Comparison of ENCODE assay signal across 14 mouse cellular contexts in the genomic region with DNA sequence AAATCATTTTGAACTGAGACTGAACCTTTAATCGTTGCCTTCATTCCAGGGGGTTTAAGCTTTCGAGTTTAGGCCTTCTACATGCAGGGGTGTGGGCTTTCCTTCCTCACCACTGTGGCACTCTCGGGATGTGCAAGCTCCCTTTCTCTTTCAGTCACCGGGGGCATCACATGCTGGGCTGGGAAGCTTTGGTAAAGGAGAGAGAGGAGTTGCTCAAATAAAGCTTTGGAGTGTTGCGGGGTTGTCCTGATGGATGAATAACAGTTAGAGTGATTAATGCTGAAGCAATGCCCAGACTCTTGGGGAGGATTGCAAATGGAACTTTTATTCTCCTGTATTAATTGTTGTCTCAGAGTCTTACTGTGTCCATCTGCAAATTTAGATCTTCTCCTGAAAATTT. TPM values are rescaled to one million over a fixed set of nuclear protein-coding genes. Genes with fewer than 3 reads are reported as not detected.
DNase-seq lines count a peak whose midpoint lies in the region.
"Had no signal": no experiment of that assay in that cellular context is flagged by ENCODE, and none has a peak within 500 bp of the region (broad histone marks: within the 10 kb centered on the region; RNA-seq: fewer than 3 reads in every experiment).

No protein-coding gene starts in this region.

- DNase-seq in adrenal gland, adult 2 months, result peak; percentile 19
- no peak for DNase-seq in adrenal gland, postnatal 25 days
- DNase-seq in 3T3-L1 (ENCODE audit: low read depth, low spot score) (peak; percentile 62), NIH3T3 (ENCODE audit: low read depth) (peak; percentile 70)
- DNase-seq in ovary, postnatal 36 days (ENCODE audit: low spot score), result no peak
- DNase-seq: adrenal gland, adult 8-10 months; cerebellum, adult 11 months; cerebellum, adult 18-20 months; cerebellum, adult 8-10 months; cerebellum, adult 9-11 months; cerebellum, postnatal 14 days; cerebellum, postnatal 36 days; embryo, embryonic 11 days had no signal

RNA-seq across cellular contexts. Expression of a gene that starts 2.7 kb away (rescaled TPM):
- 10 to 100 TPM; 19.9 to 27.2 TPM for total RNA-seq in adrenal gland, adult 2 months (2021)
- polyA plus RNA-seq in adrenal gland, adult 2 months (2012; rRNA removed), result 24.8 and 32.1 TPM in 2 replicates
- 23.2 and 27.5 TPM in 2 replicates for total RNA-seq in adrenal gland, postnatal 25 days (2021)
- total RNA-seq: MEL had no signal

Comparison
In these comparisons a context has a peak if more than half of its experiments do, and no peak if none do; other contexts are left out.
1. DNase-seq: peak in adrenal gland, adult 2 months (single experiment), 3T3-L1 (single experiment) and NIH3T3 (single experiment); none in adrenal gland, postnatal 25 days (single experiment) and ovary, postnatal 36 days (single experiment).